Mouse (Mus musculus): ENCODE measurements around the gene Ifnar1.

- TF ChIP-seq CTCF (IDR thresholded peaks at IDR 0.05; ENCODE audit: extremely low read depth, insufficient read depth, low read length) (no peak), POLR2A (IDR thresholded peaks at IDR 0.05; ENCODE audit: extremely low read depth, insufficient read depth, low read length) (no peak)
Observed at GRCm38 (mm10) chr16:91537065-91537464, 52.0 kb downstream of the Ifnar1 start.

Data from cortical plate, adult 2 months (tissue).